Mouse (Mus musculus) large intestine, adult 2 months (tissue): ENCODE results near the gene Eif3k. TPM values are rescaled to one million over a fixed set of nuclear protein-coding genes. Genes with fewer than 3 reads are reported as not detected.

Experiments used
- DNase-seq: peaks from one replicate; pipeline ENCODE4 v3.0.0-alpha.2; 2012; ENCODE audit warnings: low read depth, low spot score
- WGBS: fragments of 180-500 bp; shearing (Covaris S2); methylation state at CpG from one replicate; pipeline ENCODE4 v1.1.7; 2018; 5-methylcytosine and 5-hydroxymethylcytosine counted together
- polyA plus RNA-seq: library from polyadenylated mRNA; depleted of rRNA; stranded (reverse); fragments of >200 nt; gene quantifications from 2 replicates; pipeline ENCODE4 v1.2.3, GENCODE M21; 2012

Gene Eif3k
- polyA plus RNA-seq, 1 experiment, result 323 TPM

DNA sequence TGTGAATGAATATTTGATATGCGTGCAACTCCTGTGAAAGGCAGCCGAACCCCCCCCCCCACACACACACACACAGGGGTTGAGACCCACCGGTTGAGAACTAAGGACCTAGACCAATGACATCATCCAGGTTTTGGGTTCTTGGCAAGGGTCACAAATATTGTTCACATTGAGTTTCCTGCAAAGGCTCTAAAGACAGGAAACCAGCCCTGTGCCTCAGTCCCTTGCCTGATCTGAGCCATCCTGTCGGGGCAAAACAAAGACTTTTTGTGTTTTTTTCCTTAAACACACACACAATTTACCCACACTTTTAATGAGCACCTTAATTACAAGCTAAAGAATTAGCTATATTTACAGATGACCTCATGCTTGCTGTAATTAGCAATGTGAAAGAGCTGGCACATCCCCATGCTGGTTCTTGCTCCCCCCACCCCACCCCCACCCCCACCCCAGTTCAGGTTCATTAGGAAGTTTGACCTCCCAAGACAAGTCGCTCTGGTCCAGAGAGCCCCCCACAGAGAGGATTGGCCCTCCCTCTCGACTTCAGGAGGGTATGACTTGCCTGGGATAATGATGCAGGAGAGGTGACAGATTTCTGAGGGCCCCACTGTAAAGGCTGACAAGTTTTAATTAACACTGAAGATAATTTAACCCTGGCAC is 36.8 kb downstream of the Eif3k start:
- no peak for DNase-seq

DNA sequence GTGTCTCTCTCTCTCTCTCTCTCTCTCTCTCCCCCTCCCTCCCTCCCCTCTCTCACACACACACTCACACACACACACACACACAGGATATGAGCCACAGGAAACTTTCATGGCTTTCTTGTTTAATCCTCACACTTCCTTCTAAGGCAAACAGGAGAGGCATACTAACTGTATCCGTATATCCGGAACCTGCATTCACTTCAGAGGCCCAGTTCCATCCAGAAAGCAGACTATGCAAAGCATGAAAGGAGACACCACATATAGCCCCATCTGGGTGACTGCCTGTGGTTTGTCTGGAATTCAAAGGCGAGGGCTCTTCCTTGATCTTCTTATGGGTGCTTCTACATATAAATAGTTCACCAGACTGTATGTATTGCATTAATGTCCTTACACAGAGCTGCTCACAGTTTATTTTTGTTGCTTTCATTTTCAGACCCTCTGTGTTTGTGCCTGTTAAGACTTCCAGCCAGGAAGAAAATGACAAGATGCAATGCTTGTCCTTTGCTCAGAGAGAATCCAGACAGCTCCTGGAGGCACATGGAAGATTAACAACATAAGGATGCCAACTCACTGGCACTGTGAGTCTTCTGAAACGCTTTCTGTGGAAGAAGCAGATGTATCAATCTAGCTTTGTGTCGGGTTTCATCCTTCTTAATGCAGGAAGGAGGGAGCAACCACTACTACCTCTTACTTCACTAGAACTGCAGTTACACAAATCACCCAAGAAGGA is 38.0 kb downstream of the Eif3k start:
- DNase-seq, result no peak
- 55% methylated on average over 5 of the region's 5 CpGs for WGBS

More for the DNA sequence above, 36.8 kb downstream of the Eif3k start:
- 53% methylated on average over 6 of the region's 6 CpGs for WGBS

DNA sequence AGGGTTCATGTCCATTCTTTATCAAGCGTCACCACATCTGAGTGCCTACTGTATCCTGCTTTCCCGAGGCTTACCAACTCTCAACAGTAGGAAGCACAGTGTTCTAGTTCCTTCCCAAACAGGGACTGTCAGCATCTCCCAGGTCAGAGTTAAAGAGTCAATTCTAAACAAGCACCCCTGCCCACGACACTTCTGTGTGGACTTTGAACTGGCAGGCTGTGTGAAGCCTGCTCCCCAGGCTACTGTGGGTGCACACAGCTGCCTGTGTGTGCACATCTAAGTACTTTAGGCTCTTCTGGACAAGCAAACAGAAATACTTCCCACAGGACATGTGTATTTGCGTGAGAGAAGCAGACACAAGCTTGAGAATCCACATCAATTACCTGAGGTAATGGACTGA is 40.1 kb downstream of the Eif3k start:
- DNase-seq, result no peak
- 30% methylated on average over 4 of the region's 4 CpGs for WGBS

DNA sequence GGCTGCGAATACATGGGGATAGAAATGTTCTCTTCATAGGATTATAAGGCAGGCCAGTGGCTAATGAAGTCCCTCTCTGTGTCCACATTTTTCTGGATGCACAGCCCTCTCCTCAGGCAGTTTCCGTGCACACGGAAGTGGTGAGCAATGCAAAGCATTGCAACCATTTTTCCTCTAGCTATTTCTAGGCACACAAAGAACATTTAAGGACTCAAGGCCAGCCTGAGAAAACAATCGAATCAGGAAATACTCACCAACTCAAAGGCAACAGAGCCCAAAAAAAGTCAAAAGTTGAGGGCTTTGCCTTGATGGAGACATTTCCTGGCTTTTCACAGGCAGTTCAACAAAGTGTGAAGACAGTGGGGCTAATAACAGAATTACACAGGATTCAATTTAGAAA is 40.5 kb downstream of the Eif3k start:
- 43% methylated on average over 4 of the region's 4 CpGs for WGBS
- no peak for DNase-seq

DNA sequence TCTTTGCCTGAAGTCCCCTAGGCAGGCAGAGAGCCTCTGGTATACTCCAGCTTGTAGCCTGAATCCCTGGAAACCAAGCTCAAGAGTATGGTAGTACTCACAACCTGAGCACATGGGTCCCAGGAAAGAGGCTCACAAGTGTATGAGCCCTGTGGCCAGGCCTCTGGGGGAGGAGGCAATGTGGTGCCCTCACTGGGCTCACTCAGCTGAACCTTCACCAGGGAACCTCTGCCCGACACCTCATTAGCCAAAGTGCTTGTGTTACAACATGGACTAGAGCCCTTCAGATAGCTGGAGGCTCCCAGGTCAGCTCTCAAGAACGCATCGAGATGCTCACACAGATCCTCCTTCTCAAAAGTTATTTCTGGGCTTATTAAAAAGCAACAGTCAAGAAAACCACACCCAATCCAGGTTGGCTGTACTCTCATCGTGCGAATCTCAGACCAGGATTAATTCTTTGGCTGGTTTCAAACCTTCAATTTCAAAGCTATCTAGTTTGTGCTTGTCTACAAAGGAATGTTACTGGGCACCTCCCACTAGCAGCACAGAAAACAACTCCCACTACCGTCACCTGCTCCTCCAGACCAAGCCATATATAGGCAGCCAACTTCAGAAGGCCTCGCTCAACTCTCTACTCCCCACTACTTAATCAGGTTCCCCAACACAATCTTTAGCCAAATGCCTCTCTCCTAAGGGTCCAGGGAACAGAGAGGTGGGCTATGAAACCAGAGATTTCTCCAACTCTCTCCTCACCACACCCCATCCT is 42.1 kb downstream of the Eif3k start:
- WGBS, result 50% methylated on average over 7 of the region's 7 CpGs
- no peak for DNase-seq

DNA sequence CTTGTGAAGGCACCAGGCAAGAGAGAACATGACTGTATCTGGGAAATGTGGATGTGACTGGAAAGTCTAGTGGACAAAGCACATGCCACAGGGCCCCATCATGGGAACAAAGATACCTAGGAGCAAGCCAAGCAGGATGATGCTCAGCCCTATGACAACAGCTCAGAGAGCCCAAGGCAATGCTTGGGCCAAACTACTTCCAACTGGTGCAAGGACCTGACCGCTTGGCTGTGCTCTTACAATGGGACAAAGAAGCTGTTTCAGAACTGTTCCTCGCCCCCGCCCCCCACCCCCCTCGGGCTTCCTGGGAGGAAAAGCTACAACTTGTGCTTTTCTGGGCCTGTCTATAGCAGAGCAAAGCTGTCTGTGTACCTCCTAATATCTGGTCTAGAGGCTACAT is 43.0 kb downstream of the Eif3k start:
- DNase-seq, result no peak
- WGBS, result 79% methylated on average over 4 of the region's 4 CpGs

GRCm38 (mm10) chr7:28936787-28937186 is 44.9 kb downstream of the Eif3k start:
- 26% methylated on average over 4 of the region's 4 CpGs for WGBS
- DNase-seq, result no peak

- WGBS, result 89% methylated on average over 2 of the region's 2 CpGs
- no peak for DNase-seq
Observed at GRCm38 (mm10) chr7:28933825-28934224, 47.8 kb downstream of the Eif3k start.

GRCm38 (mm10) chr7:28932421-28933041 is 49.1 kb downstream of the Eif3k start:
- peak; percentile 82 for DNase-seq
- WGBS, result 37% methylated on average over 6 of the region's 6 CpGs

DNA sequence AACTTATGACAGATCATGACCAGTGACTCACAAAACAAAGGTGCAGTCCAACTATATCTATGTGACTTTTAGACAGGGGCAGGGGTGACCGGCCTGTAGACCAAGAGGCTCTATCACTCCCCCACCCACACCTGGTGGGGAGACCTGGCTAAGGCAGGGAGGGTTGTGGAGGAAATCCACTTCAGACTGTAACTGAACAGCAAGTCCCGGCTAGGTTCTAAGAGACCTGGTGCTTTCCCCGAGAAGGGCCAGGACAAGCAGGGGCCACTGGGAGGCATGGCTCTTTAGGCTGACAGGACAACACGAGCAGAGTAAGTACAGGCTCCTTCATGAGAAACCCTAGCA is 50.0 kb downstream of the Eif3k start:
- DNase-seq, result no peak
- 29% methylated on average over 4 of the region's 4 CpGs for WGBS

DNA sequence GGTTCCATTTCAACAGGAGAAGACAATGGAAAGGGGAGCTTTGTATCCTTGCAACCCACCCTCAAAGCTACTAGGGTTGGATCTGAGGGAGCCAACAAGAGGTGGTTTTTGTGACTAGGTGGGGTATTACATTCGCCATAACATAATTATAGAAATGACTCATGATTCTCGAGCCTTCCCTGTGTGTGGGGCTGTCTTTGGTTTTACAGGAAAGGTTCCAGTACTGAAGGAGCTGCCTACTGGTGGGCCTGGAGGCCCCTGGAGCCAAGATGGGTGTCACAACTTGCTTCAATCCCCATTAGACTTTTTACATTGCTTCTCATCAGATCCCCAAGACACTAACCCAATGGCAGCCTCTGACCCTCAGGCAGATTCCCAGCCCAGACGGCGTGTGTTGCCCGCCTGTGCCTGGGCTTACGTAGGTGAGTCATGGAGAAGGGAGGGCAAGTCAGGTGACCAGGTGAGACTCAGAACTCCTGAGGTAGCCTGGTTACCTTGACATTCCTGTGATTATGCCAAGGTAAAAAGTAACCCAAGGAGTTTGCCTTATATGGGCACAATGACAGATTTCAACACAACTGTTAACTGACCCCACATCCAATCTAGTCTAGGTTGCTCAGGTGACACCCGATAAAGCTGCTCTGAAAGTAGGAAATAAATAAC is 50.5 kb downstream of the Eif3k start:
- WGBS, result 22% methylated on average over 7 of the region's 7 CpGs
- DNase-seq, result peak; percentile 84

DNA sequence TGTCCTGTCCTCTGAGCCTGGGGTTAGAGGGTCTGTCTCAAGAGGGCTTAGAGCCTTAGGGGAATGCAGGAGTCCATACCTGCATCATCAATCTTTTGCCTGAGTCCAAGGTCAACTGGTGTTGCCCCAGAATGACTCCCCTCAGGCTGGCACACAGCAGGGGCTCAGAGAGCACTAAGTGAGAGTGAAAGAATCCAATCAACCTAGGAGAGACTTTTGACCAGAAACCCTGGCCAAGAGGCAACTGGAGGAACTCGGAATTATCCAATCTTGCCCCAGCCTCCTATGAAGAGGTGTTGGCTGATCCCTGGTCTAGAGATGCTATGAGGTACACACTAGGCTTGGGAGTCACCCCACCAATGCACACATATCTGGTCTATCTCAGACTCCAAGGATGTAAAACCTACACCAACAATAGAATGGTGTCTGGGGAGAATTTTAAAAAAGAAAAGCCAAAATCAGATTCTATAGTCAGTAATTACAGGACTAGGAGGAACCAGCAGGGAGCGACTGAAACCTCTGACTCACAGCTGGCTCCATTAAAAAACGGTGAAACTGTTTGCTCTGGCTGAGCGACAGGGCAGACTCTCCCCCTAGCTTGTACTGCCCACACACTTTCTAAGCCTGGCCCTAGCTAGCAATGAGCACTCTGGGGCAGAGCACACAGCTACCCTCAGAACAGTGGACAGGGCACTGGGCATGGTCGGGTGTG is 51.2 kb downstream of the Eif3k start:
- DNase-seq, result no peak

DNA sequence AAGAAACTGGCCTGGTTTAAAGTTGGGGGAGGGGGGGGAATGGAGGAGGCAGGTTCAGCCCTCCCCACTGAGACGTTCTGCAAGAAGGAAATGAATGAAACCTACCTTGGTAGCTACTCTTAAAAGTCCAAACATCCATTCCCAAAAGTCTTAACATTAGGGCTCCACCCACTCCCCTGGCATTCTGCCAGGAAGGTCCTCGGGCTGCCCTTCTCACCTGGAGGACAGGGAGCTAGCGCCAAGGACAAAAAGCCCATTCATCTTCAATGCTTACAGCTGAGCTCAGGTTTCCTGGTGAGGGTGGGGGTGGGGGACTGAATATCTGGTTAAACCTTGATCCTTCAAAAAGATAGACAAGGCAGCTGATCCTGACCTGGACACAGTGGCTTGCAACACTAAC is 52.3 kb downstream of the Eif3k start:
- 13% methylated on average over 3 of the region's 3 CpGs for WGBS
- DNase-seq, result no peak

More for the DNA sequence above, 51.2 kb downstream of the Eif3k start:
- WGBS, result 7% methylated on average over 5 of the region's 5 CpGs

DNA sequence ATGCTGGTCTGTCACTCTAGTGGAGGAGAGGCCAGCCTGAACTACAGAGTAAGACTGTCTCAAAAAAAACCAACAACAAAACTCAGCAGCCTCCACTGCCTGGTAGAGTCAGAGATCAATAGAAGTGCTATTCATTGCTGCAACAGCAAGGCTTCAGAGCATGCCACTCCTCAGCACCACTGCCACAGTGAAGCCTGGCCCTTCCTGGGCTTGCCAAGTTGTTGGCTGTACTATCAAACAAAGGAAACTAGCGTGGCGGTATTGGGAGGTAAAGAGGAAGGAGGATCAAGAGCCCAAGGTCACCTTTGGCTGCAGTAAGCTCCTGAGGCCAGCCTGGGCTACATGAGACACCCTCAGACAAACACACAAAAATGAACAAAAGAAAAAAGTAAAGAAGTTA is 55.5 kb downstream of the Eif3k start:
- 26% methylated on average over 2 of the region's 2 CpGs for WGBS
- DNase-seq, result no peak

GRCm38 (mm10) chr7:28925317-28925716 is 56.3 kb downstream of the Eif3k start:
- 10% methylated on average over 9 of the region's 9 CpGs for WGBS
- DNase-seq, result peak; percentile 98

GRCm38 (mm10) chr7:28924802-28925201 is 56.9 kb downstream of the Eif3k start:
- WGBS, result 32% methylated on average over 3 of the region's 3 CpGs
- no peak for DNase-seq

- DNase-seq, result no peak
- WGBS, result 15% methylated on average over 4 of the region's 4 CpGs
Observed at GRCm38 (mm10) chr7:28923865-28924291, 57.8 kb downstream of the Eif3k start.

DNA sequence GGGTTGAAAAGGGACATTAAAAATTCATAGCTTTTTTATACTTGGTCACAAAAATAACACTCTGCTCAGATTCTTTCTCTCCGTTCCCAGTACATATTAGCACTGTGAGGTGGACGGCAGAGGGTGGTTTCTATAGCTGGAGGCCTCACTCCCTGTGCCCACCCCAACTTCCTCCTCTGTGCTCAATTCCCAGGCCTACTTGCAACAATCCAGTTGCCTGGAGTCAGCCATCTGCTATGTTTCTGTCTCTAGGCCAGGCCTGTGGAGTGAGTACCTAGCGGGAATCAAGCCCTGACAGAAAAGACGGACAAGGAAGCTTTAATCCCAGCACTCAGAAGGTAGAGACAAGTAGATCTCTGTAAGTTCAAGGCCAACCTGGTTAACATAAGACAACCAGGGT is 59.1 kb downstream of the Eif3k start:
- 75% methylated on average over 4 of the region's 4 CpGs for WGBS
- DNase-seq, result no peak
